Mouse (Mus musculus) E14TG2a.4 (cell line): ENCODE measurements around the gene Oas1d.
"Not testable (repeated sequence)": the region's sequence is repeated elsewhere in the genome, so short reads cannot be mapped to it uniquely, and the experiment has no call there.

Experiments
- H3K27me3 ChIP-seq: 2 replicates; pipeline ENCODE4 v1.6.1; 2014; ENCODE audit warnings: low read length, control low read depth; ENCODE audit not compliant: insufficient read depth
- H3K36me3 ChIP-seq: 2 replicates; pipeline ENCODE4 v1.6.1; 2014; ENCODE audit warnings: low read length, control low read depth; ENCODE audit not compliant: insufficient read depth
- H3K4me1 ChIP-seq: replicated peaks from 2 replicates; pipeline ENCODE4 v1.6.1; 2014; ENCODE audit warnings: low read depth, low read length, control low read depth
- H3K4me3 ChIP-seq: replicated peaks from 2 replicates; pipeline ENCODE4 v1.5.1; 2014; ENCODE audit warnings: mild to moderate bottlenecking, low read length
- H3K9me3 ChIP-seq: 2 replicates; pipeline ENCODE4 v1.6.1; 2014; ENCODE audit warnings: low read length, control low read depth
- CTCF ChIP-seq: conservative IDR thresholded peaks from 2 replicates; pipeline ENCODE4 v1.5.1; 2014; ENCODE audit warnings: low read length
- NANOG ChIP-seq: IDR thresholded peaks from 2 replicates; pipeline ENCODE4 v1.6.1; 2014; ENCODE audit warnings: borderline replicate concordance, low read length, mixed read lengths
- POU5F1 ChIP-seq: IDR thresholded peaks from 2 replicates; pipeline ENCODE4 v1.6.1; 2014; ENCODE audit warnings: low read length, borderline replicate concordance

Oas1d gene

GRCm38 (mm10) chr5:120898307-120898706 is 16.0 kb upstream of the Oas1d start:
- peaks cover 7% of the 10 kb centered on the region; the same call in 1 of the 2 replicates for H3K9me3 ChIP-seq
- peaks cover 12% of the 10 kb centered on the region; the same call in 1 of the 2 replicates for H3K27me3 ChIP-seq
- peaks cover 38% of the 10 kb centered on the region for H3K36me3 ChIP-seq
- peaks cover 32% of the 10 kb centered on the region for H3K4me1 ChIP-seq
- H3K4me3 ChIP-seq: no peak overlapping the region
- TF ChIP-seq POU5F1: no peak
- TF ChIP-seq NANOG: no peak
- no peak for TF ChIP-seq CTCF

GRCm38 (mm10) chr5:120898726-120899125 is 15.6 kb upstream of the Oas1d start:
- H3K36me3 ChIP-seq: peaks cover 38% of the 10 kb centered on the region
- H3K4me1 ChIP-seq: peaks cover 30% of the 10 kb centered on the region
- H3K9me3 ChIP-seq: peaks cover 2% of the 10 kb centered on the region; the same call in 1 of the 2 replicates
- TF ChIP-seq POU5F1: no peak
- TF ChIP-seq NANOG: no peak
- no peak for TF ChIP-seq CTCF
- no peak overlapping the region for H3K4me3 ChIP-seq
- H3K27me3 ChIP-seq: peaks cover 12% of the 10 kb centered on the region; the same call in 1 of the 2 replicates

DNA sequence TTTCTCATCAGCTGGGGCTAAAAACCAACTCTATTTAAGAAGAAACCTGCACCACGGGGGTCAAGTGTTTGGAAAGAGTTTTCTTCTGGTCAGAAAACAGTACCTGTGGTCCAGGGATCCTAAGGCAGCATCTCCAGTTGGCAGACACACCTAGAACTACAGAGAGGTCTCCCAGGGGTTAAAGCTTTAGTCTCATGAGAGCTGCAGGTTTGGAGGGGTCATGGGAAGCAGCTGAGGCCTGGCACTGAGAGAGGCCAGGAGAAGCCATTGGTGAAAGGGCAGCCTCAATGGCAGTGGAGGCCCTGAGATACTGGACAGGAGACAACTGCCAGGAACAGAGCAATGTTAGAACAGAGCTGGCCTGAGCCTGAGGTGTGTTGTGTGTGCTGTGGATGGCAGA is 13.7 kb upstream of the Oas1d start:
- Histone ChIP-seq H3K4me1 (peaks cover 14% of the 10 kb centered on the region), H3K27me3 (peaks cover 12% of the 10 kb centered on the region; the same call in 1 of the 2 replicates), H3K4me3 (no peak overlapping the region), H3K36me3 (peaks cover 38% of the 10 kb centered on the region), H3K9me3 (no peaks in the 10 kb centered on the region; the same call in 1 of the 2 replicates)
- TF ChIP-seq CTCF: no peak
- no peak for TF ChIP-seq NANOG
- TF ChIP-seq POU5F1: no peak

DNA sequence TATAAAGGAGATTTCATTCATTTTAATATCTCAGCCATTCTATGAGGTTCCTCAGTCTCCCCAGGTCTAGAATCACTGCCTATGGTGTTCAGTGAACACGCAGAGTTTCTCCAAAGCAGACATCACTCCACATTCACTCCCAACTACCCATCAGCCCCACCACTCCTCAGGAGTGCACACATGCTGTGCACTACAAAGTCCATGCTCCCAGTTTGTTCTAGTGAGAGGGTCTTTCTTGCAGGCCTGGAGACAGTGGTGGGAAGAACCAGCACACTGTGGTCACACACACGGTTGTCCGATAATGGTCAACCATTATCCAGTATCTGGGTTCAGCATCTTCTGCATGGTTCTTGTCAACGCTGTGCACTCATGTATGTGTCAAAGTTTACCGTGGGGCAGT is 12.3 kb upstream of the Oas1d start:
- Histone ChIP-seq H3K4me1 (peaks cover 13% of the 10 kb centered on the region), H3K9me3 (no peaks in the 10 kb centered on the region; the same call in 1 of the 2 replicates), H3K36me3 (peaks cover 38% of the 10 kb centered on the region), H3K27me3 (peaks cover 12% of the 10 kb centered on the region; the same call in 1 of the 2 replicates), H3K4me3 (no peak overlapping the region)
- TF ChIP-seq NANOG (no peak), CTCF (no peak), POU5F1 (no peak)

DNA sequence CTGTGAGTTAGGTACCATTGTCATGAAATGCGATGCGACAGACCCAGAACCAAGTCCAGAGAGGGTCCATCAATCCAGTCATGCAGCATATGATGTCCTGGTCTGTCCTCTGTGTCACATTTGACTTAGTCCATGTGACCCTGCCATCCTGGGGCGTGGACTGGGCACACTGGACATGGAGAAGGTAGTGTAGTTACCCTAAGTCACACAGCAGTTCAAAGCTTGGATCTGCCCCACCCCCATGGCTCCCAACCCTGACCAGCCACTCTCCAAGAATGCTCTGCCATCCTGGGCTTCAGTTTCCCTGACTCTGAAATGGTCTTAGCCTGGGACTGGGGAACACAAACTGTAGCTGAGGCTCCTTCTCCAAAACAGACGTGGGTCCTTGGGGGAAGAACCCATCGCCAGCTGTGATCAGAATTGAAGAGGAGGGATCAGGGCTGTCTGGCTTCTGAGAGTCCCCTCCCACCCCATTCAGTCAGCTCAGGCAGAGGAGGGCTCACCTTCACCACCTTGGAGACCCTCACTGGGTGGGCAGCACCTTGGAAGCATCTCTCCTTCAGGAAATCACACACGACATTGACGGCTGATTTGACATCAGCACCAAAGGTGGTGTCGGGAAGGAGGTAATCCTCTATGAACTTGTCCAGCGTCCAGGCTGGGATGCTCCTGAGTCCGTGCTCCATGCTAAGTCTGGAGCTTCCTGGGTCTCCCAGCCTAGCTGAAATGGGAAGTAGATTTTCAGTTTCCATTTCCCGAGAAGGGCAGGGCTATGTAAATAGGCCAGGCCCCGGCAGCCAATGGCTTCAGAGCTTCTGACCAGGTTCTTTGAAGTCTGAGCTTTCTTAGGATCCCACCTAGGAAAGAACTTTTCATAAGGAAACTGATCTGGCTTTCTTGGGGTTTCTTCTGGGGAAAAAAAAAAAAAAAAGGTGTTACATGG is 7.3 kb upstream of the Oas1d start, which contains the start of gene Oas1a:
Oas1a (minus strand) TSS at position 731 of the 943 bp plus-strand sequence.
- H3K36me3 ChIP-seq, H3K9me3 ChIP-seq, H3K27me3 ChIP-seq: not testable (repeated sequence)
- Histone ChIP-seq H3K4me3 (peak within 1 kb of the TSS; percentile 62), H3K4me1 (peaks cover 25% of the 10 kb centered on the region)

DNA sequence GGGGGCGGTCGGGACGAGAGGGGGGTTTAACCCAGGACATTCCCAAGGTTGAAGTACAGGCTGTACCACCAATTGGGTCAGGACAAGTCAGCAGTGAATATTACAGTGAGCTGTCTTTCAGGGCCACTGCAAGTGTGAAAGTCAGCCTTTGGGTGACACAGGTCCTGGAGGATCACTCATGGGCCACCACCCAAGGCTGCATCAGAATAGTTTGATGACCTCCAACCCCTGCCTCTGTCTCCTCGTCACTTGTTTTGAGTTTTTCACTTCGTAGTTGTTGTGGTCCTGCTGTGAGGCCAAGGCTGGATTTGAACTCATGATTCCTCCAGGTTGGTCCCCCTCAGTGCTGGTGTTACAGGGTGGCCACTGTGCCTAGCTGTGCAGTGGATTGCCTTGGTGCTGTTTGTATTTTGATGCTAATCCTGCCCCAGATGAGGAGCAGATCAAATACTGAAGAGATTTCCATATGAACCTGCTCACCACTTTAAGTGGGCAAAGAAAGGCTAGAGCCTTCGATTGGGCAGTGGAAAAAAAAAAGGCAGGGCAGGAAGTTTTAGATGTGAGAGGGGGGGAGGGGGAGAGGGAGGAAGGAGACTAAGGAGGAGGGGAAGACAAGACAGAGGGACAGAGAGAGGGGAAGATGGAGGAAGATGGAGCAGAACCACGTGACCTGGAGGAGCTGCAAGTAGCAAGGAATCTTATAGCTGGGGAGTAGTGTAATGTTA is 6.0 kb upstream of the Oas1d start:
- Histone ChIP-seq H3K27me3 (0 out of 2 replicates have a peak, but pooled peaks cover 2% of the 10 kb centered on the region), H3K4me1 (peaks cover 25% of the 10 kb centered on the region), H3K36me3 (no peaks in the 10 kb centered on the region), H3K9me3 (peaks cover 9% of the 10 kb centered on the region), H3K4me3 (0 out of 2 replicates have a peak overlapping the region, but pooled peaks have one; percentile 7)
- no peak for TF ChIP-seq POU5F1
- peak; percentile 67 for TF ChIP-seq NANOG

DNA sequence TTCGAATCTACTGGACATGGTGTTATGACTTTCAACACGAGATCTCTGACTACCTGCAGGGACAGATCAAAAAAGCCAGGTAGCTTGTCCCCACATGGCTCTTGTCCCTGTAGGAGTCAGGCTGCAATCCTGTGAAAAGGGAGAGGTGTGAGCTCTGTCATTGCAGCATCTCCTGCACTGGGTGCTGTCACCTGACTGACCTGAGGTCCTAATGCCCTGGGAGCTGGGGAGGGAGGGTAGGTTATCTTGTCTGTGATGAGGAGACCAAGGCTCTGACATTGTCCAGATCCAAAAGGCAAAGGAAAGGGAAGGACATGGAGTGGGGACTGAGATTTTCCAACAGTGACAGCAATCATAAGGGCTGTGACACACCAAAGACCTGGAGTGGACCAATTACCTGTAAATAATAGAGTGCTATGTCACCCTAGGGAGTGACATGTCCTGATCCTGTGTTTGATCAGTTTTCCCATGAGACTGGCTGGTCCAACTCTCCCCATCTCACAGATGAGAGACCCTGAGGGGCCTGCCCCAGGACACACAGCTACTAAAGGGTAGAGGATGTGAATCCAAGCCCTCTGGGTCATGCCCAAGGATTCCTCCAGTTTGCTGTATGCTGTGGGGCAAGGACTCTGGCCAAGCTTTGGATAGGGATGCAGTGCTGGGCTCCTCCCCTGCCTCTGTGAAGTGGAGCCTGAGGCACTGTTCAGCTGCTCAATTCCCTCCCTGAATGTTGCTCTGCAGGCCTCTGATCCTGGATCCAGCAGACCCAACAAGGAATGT is 5.0 kb downstream of the Oas1d start:
- peaks cover 60% of the 10 kb centered on the region for H3K27me3 ChIP-seq
- not testable (repeated sequence) for H3K9me3 ChIP-seq, H3K4me3 ChIP-seq, H3K36me3 ChIP-seq, H3K4me1 ChIP-seq

DNA sequence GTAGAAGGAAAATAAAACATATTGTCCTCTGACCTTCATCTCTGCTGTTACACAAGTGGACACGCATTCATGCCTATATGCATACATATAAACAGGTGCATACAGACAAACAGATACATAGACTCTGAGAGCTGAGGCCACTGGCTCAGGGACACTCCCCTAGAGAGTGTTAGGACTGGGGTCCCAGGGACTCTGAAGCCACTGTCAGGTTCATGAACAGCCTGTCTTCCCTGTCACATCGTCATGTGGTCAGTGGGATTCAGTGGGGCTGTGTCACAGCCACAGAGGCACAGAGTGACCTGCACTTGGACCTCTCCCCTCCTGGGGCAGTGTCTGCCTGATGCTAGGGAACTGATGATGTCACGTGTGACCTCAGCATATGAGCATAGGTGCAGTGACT is 6.0 kb downstream of the Oas1d start:
- H3K9me3 ChIP-seq: no peaks in the 10 kb centered on the region; the same call in 1 of the 2 replicates
- TF ChIP-seq NANOG (no peak), POU5F1 (no peak), CTCF (no peak)
- no peak overlapping the region for H3K4me3 ChIP-seq
- no peaks in the 10 kb centered on the region for H3K36me3 ChIP-seq
- peaks cover 60% of the 10 kb centered on the region for H3K27me3 ChIP-seq
- no peaks in the 10 kb centered on the region for H3K4me1 ChIP-seq
